8 mouse cellular contexts compared by ENCODE assay signal in genomic region chr4:120680953-120681352, GRCm38 (mm10). TPM values are rescaled to one million over a fixed set of nuclear protein-coding genes. Genes with fewer than 3 reads are reported as not detected.
A peak's percentile ranks its signal among the peaks of the same experiment; 100 is the strongest.
DNase-seq lines count a peak whose midpoint lies in the region; ATAC-seq lines count a peak whose summit lies in the region.

No protein-coding gene starts in this region.

- intact Hi-C loops in left cerebral cortex, postnatal 4 days (cut with DNase I): loop anchor here (5.0 kb wide), 1 partner anchor 94 kb away; the partner anchor contains the start of gene Gm8439

- peak; percentile 37 for DNase-seq in cerebellum, adult 11 months
- DNase-seq in left cerebral cortex, postnatal 4 days: peak; percentile 48
- DNase-seq in left cerebral cortex, adult 8-10 months (ENCODE audit: low spot score in 2 of 2): no peak
- DNase-seq in brain, adult 2 months (ENCODE audit: low read depth, low spot score): peak; percentile 62
- DNase-seq in kidney, postnatal 4 days: peak; percentile 57 to 61
- peak; percentile 59 for DNase-seq in testis, postnatal 14 days (ENCODE audit: low spot score)
- DNase-seq in left cerebral cortex, adult 11 months (ENCODE audit: low spot score): no peak

- ATAC-seq in cerebellum, adult (ENCODE audit: insufficient number of reproducible peaks, low FRiP score, low TSS enrichment): no peak

RNA-seq across cellular contexts. Expression of gene Cited4, which starts 14.6 kb away (rescaled TPM):
- total RNA-seq in left cerebral cortex, postnatal 4 days (2021): 1 to 10 TPM; 2.9 to 3.5 TPM
- 10 to 100 TPM; 14.1 to 18.0 (median 17.1) TPM for total RNA-seq in left cerebral cortex, adult 8-10 months (2022)

Comparison
In these comparisons a context has a peak if more than half of its experiments do, and no peak if none do; other contexts are left out.
1. DNase-seq: peak in cerebellum, adult 11 months (single experiment), left cerebral cortex, postnatal 4 days (single experiment), brain, adult 2 months (single experiment), kidney, postnatal 4 days (2 of 2) and testis, postnatal 14 days (single experiment); none in left cerebral cortex, adult 8-10 months (0 of 2) and left cerebral cortex, adult 11 months (single experiment).